Mouse (Mus musculus) T-cell, adult 2 months (primary cell): ENCODE measurements around the gene D930048N14Rik.

Experiments used
- DNase-seq: peaks from one replicate; pipeline ENCODE4 v3.0.0; 2022; ENCODE audit warnings: low spot score

The D930048N14Rik gene

DNA sequence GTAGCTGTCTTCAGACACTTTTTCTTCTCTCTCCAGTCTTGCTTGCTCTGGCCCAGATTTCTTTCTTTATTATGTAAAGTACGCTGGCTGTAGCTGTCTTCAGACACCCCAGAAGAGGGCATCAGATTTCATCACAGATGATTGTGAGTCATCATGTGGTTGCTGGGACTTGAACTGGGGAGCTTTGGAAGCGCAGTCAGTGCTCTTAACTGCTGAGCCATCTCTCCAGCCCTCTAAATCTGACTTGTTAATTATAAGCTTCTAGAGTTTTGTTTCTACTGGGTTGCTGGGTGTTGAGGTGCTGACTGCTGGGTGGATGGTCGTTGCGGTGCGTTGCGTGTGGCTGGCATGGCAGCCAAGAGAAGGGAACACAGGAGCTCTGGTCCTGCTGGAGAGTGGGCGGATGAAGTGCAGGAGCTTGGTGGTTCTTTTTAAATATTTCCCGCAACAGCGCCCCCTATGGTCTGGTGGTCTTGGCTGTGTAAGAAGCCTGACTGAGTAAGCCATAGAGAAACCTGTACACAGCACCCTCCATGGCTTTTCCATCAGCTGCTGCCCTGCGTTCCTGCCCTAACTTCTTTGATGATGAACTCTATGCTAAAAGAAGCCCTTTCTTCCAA is 52.7 kb downstream of the D930048N14Rik start:
- DNase-seq = peak; percentile 43

DNA sequence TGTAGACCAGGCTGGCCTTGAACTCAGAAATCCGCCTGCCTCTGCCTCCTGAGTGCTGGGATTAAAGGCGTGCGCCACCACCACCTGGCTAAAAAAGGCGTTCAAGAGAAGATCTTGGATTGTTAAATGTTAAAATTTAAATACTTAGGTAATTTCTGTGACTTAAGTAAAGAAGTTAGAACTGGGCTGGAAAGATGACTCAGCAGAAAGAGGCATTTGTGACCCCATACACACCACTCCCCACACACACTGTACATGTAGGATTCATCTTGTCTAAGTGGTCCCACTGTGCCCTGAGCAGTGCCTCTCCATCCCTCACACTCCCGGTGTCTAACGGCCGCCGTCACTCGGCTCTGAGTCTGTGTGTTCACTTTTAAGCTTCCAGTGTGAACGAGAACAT is 55.7 kb downstream of the D930048N14Rik start:
- DNase-seq = no peak

DNA sequence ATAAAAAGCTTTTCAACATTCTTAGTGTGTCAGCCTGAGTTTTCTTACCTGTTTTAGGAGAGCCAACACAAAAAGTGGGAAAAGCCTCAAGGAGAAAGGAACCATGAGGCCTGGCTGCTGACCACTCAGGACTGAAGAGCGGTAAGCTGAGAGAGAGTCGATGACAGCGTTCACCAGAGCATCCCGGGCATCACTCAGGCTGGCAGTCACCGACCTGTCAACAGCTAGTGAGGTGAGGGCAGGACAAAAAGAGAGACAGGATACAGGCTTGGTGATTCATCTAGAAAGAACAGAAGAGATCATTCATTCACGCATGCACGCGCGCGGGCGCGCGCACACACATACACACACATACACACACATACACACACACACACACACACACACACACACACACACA is 56.3 kb downstream of the D930048N14Rik start:
- no peak for DNase-seq
